Mouse (Mus musculus) lung, postnatal 0 days (tissue): ENCODE results near the gene Nploc4. TPM values are rescaled to one million over a fixed set of nuclear protein-coding genes. Genes with fewer than 3 reads are reported as not detected.

Experiments
- ATAC-seq: fragments of 200-750 bp; cut with Nextera tagmentation; 2 replicates; pipeline ENCODE4 v1.8.0; 2017; ENCODE audit warnings: moderate library complexity
- DNase-seq: peaks from one replicate; pipeline ENCODE4 v3.0.0-alpha.2; 2016; ENCODE audit warnings: low spot score
- H3K27ac ChIP-seq: fragments of 300-500 bp; sonication (generic); 2 replicates; pipeline ENCODE4 v1.5.1; 2014; ENCODE audit warnings: antibody characterized with exemption, mild to moderate bottlenecking, low read length, mixed read lengths
- H3K27me3 ChIP-seq: fragments of 300-500 bp; sonication (generic); replicated peaks from 2 replicates; pipeline ENCODE4 v1.6.1; 2014; ENCODE audit warnings: low read length, mixed read lengths; ENCODE audit not compliant: insufficient read depth
- H3K36me3 ChIP-seq: fragments of 300-500 bp; sonication (generic); 2 replicates; pipeline ENCODE4 v1.6.1; 2014; ENCODE audit warnings: low read length, mixed read lengths; ENCODE audit not compliant: insufficient read depth
- H3K4me1 ChIP-seq: fragments of 300-500 bp; sonication (generic); 2 replicates; pipeline ENCODE4 v1.6.1; 2014; ENCODE audit warnings: antibody characterized with exemption, low read depth, low read length, mixed read lengths; ENCODE audit not compliant: insufficient read depth
- H3K4me2 ChIP-seq: fragments of 300-500 bp; sonication (generic); replicated peaks from 2 replicates; pipeline ENCODE4 v1.6.1; 2014; ENCODE audit warnings: low read depth, mild to moderate bottlenecking, low read length, moderate library complexity, mixed read lengths
- H3K4me3 ChIP-seq: fragments of 300-500 bp; sonication (generic); 2 replicates; pipeline ENCODE4 v1.5.1; 2014; ENCODE audit warnings: low read depth, low read length
- H3K9ac ChIP-seq: fragments of 300-500 bp; sonication (generic); replicated peaks from 2 replicates; pipeline ENCODE4 v1.6.1; 2014; ENCODE audit warnings: low read depth, mild to moderate bottlenecking
- H3K9me3 ChIP-seq: fragments of 300-500 bp; sonication (generic); 2 replicates; pipeline ENCODE4 v1.6.1; 2016; ENCODE audit warnings: low read length, mixed read lengths
- CTCF ChIP-seq: IDR thresholded peaks from 2 replicates; pipeline ENCODE4 v1.5.1; 2016; ENCODE audit warnings: antibody characterized with exemption, mild to moderate bottlenecking
- EP300 ChIP-seq: IDR thresholded peaks from 2 replicates; pipeline ENCODE4 v1.6.1; 2016; ENCODE audit warnings: antibody characterized with exemption, mild to moderate bottlenecking, control low read depth
- WGBS: fragments of 180-500 bp; shearing (Covaris S2); extraction: QIAGEN DNeasy Blood & Tissue Kit; methylation state at CpG from one replicate; pipeline ENCODE4 v1.1.7; 2014; 5-methylcytosine and 5-hydroxymethylcytosine counted together
- polyA plus RNA-seq: library from polyadenylated mRNA; unstranded; fragments of >200 nt; fragmentation: Nextera tagmentation; extraction: Ambion mirVana; gene quantifications from 2 replicates; pipeline ENCODE4 v1.2.1, GENCODE M21; 2015

Nploc4 gene
- 15.3 and 16.5 TPM in 2 replicates for polyA plus RNA-seq

DNA sequence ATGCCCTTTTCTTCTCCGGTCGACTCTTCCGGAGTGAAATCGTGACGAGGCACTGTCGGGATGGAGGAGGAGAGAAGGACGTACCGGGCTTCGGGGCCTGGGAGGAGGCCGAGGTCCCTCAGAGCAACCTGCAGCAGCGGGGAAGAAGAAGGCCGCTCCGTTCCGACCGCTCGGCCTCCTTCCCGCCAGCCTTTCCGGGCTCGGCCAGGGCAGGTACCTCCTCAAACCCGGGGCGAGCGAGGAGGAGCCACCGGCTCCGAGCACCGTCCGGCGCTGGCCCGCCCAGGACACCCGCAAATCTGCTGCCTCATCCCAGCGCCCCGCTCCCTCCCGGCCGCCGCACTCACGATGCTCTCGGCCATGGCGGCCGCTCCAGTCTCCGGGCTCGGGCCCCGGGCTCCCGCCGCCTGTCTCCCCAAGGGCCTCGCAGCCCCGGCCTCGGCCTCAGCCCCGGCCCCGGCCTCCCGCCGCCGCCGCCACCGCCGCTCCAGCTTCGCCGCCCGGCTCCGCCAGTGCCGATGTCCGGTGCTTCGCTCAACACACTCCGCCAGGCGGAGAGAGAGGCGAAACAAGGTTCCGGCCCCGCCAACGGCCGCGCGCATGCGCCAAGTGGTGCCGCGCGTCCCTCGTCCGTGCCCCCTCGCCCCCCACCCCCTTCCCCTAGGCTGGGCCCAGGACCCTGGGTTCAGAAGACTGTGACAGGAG is at the start of gene Nploc4:
Gene Nploc4 (minus strand): TSS at position 557 of the 705 bp plus-strand sequence.
- Histone ChIP-seq H3K4me3 (peak within 1 kb of the TSS; percentile 99), H3K27ac (peak within 1 kb of the TSS; percentile 78), H3K27me3 (no peaks in the 10 kb centered on the region), H3K36me3 (0 out of 2 replicates have a peak, but pooled peaks cover 12% of the 10 kb centered on the region), H3K4me1 (0 out of 2 replicates have a peak, but pooled peaks cover 6% of the 10 kb centered on the region), H3K9ac (peak within 1 kb of the TSS; percentile 85), H3K4me2 (peak within 1 kb of the TSS; percentile 73), H3K9me3 (no peaks in the 10 kb centered on the region)
- ATAC-seq (peak; percentile 91), DNase-seq (peak; percentile 90)
- TF ChIP-seq EP300 (no peak), CTCF (peak; percentile 46)
- 1% methylated on average over 74 of the region's 77 CpGs for WGBS

DNA sequence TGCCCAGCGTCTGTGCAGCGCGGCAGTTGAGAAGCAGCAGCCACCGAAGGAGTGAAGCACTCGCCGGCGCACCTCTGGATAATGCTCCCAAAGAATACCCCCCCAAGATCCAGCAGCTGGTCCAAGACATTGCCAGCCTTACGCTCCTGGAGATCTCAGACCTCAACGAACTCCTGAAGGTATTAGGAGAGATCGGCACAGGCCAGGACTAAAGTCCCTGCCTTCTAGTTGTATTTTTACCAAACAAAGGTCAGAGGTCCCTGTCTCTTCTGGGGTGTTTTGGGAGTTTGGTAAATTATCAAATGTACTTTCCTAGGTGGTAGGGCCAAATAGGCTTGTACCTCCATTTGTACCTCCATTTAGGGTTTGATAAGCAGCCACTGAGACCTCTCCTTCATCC is 47.7 kb upstream of the Nploc4 start:
- 5% methylated on average over 10 of the region's 10 CpGs for WGBS
- Histone ChIP-seq H3K4me2 (peak overlapping the region; percentile 94), H3K36me3 (peaks cover 23% of the 10 kb centered on the region), H3K9me3 (no peaks in the 10 kb centered on the region), H3K27me3 (no peaks in the 10 kb centered on the region), H3K27ac (no peak overlapping the region), H3K9ac (peak overlapping the region; percentile 76), H3K4me3 (peak overlapping the region; percentile 73), H3K4me1 (no peaks in the 10 kb centered on the region; the same call in 1 of the 2 replicates)
- no peak for TF ChIP-seq EP300
- TF ChIP-seq CTCF: no peak
- ATAC-seq (no peak), DNase-seq (no peak)

DNA sequence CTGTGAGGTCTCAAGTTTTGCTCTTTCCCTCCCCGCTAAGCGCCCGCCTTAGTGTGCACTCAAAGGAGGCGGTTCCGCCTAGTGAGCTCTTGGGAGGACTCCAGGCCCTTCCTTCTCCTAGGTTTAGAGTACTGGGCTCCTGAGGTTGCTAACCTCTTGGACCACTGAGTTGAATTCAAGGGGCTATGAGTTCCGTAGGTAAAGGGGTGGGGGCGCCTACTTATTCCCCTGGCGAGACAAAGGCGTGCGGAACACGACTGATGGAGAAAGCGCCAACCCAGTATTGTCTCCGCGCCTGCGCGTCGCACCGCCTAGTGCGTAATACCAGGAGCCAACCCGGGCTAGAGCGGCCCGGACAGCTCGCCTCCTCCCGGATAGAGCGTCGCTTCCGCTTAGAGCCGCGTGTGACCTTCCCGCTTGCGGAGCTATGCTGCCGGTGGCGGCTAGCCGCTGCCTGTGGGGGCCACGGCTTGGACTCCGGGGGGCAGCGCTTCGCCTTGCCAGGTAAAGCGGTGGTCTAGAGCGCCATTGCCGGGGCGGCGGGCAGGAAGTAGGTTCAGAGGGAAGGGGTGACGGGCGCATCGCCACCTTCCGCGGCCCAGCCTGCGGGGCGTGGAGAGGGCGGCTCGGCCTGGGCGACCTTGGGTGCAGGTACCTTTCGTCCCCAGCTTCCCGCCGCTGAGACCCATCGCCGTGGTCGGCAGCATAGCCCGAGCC is 46.9 kb upstream of the Nploc4 start, which contains the start of gene Mrpl12:
Gene Mrpl12 (plus strand): TSS at position 349 of the 717 bp plus-strand sequence.
- Histone ChIP-seq H3K27ac (peak within 1 kb of the TSS; percentile 38; the same call in 1 of the 2 replicates), H3K4me3 (peak within 1 kb of the TSS; percentile 73), H3K36me3 (peaks cover 30% of the 10 kb centered on the region), H3K9ac (peak within 1 kb of the TSS; percentile 76), H3K4me1 (no peaks in the 10 kb centered on the region; the same call in 1 of the 2 replicates), H3K4me2 (peak within 1 kb of the TSS; percentile 94), H3K9me3 (no peaks in the 10 kb centered on the region), H3K27me3 (no peaks in the 10 kb centered on the region)
- peak; percentile 16 for TF ChIP-seq CTCF
- no peak for TF ChIP-seq EP300
- WGBS: under 1% methylated on average over 53 of the region's 60 CpGs
- ATAC-seq (peak; percentile 96), DNase-seq (peak; percentile 97)

GRCm38 (mm10) chr11:120483448-120483934 is 46.0 kb upstream of the Nploc4 start:
- DNase-seq (no peak), ATAC-seq (no peak)
- 91% methylated on average over 7 of the region's 7 CpGs for WGBS
- no peaks in the 10 kb centered on the region; the same call in 1 of the 2 replicates for H3K4me1 ChIP-seq
- H3K4me2 ChIP-seq: no peak overlapping the region; the same call in 1 of the 2 replicates
- no peak overlapping the region for H3K4me3 ChIP-seq
- H3K36me3 ChIP-seq: peaks cover 39% of the 10 kb centered on the region
- no peak overlapping the region for H3K9ac ChIP-seq
- H3K27ac ChIP-seq: no peak overlapping the region
- no peaks in the 10 kb centered on the region for H3K27me3 ChIP-seq
- TF ChIP-seq EP300: no peak
- TF ChIP-seq CTCF: no peak
- H3K9me3 ChIP-seq: no peaks in the 10 kb centered on the region

- WGBS: 99% methylated on average over 6 of the region's 6 CpGs
- no peak overlapping the region for H3K9ac ChIP-seq
- H3K36me3 ChIP-seq: peaks cover 49% of the 10 kb centered on the region
- no peak overlapping the region for H3K27ac ChIP-seq
- DNase-seq: no peak
- no peak for ATAC-seq
- 0 out of 2 replicates have a peak, but pooled peaks cover 8% of the 10 kb centered on the region for H3K4me1 ChIP-seq
- no peak overlapping the region for H3K4me2 ChIP-seq
- no peaks in the 10 kb centered on the region for H3K9me3 ChIP-seq
- H3K4me3 ChIP-seq: no peak overlapping the region
- no peaks in the 10 kb centered on the region for H3K27me3 ChIP-seq
- TF ChIP-seq CTCF (no peak), EP300 (no peak)
These were observed 34.5 kb upstream of the Nploc4 start for GRCm38 (mm10) chr11:120472052-120472451.

GRCm38 (mm10) chr11:120467736-120468092 is 30.2 kb upstream of the Nploc4 start:
- Histone ChIP-seq H3K9me3 (no peaks in the 10 kb centered on the region), H3K4me1 (0 out of 2 replicates have a peak, but pooled peaks cover 8% of the 10 kb centered on the region), H3K4me3 (peak overlapping the region; percentile 82), H3K27me3 (no peaks in the 10 kb centered on the region), H3K4me2 (peak overlapping the region; percentile 88), H3K27ac (no peak overlapping the region), H3K36me3 (peaks cover 31% of the 10 kb centered on the region), H3K9ac (peak overlapping the region; percentile 74)
- TF ChIP-seq CTCF (no peak), EP300 (no peak)
- 1% methylated on average over 32 of the region's 33 CpGs for WGBS
- no peak for ATAC-seq
- DNase-seq: no peak
